Comparison of ENCODE assay signal across 24 mouse cellular contexts in the genomic region with DNA sequence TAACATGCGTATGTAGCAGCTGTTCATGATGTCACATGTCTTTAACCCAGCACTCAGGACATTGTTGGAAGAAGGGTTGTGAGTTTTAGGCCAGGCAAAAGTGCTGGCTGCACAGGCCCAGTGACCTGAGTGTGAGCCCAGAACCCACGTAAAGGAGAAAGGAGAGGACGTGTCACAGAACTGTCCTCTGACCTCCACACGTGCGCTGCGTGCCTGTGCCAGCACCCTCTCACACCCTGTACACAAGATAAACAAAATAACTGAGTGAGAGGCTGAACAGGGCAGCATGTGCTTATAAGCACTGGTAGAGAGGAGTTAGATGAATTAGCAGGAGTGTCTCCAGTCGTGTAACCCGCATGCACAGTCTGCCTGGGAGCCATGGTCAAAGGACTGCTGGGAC.
"Had no signal": no experiment of that assay in that cellular context is flagged by ENCODE, and none has a peak within 500 bp of the region (broad histone marks: within the 10 kb centered on the region; RNA-seq: fewer than 3 reads in every experiment).

No protein-coding gene starts in this region.

- H3K4me1 ChIP-seq: kidney, embryonic 15.5 days; limb, embryonic 12.5 days; limb, embryonic 15.5 days; lung, embryonic 15.5 days; midbrain, embryonic 10.5 days; midbrain, embryonic 15.5 days; neural tube, embryonic 12.5 days; neural tube, embryonic 15.5 days; stomach, embryonic 15.5 days had no signal

- H3K4me2 ChIP-seq: kidney, embryonic 15.5 days; limb, embryonic 12.5 days; limb, embryonic 15.5 days; lung, embryonic 15.5 days; midbrain, embryonic 15.5 days; neural tube, embryonic 12.5 days; neural tube, embryonic 15.5 days; stomach, embryonic 15.5 days had no signal

- H3K27ac ChIP-seq: kidney, embryonic 15.5 days; left cerebral cortex, adult 2 months; limb, embryonic 12.5 days; limb, embryonic 15.5 days; lung, embryonic 15.5 days; midbrain, embryonic 10.5 days; midbrain, embryonic 15.5 days; neural tube, embryonic 12.5 days; neural tube, embryonic 15.5 days; stomach, embryonic 15.5 days had no signal

- DNase-seq: kidney, adult 8-10 months; kidney, postnatal 10 days; layer of hippocampus, postnatal 36 days; left cerebral cortex, postnatal 4 days; lung, adult 18-20 months; lung, postnatal 10 days; lung, postnatal 36 days; retina, postnatal 1 day; right cerebral cortex, postnatal 25 days; spleen, adult 18-20 months; thymus, adult 18-20 months; thymus, postnatal 36 days had no signal

- ATAC-seq: intestine, embryonic 16.5 days; midbrain, embryonic 15.5 days had no signal

- H3K9ac ChIP-seq: kidney, embryonic 15.5 days; limb, embryonic 12.5 days; limb, embryonic 15.5 days; lung, embryonic 15.5 days; midbrain, embryonic 15.5 days; neural tube, embryonic 12.5 days; neural tube, embryonic 15.5 days; stomach, embryonic 15.5 days had no signal

- H3K27me3 ChIP-seq: kidney, embryonic 15.5 days; limb, embryonic 12.5 days; limb, embryonic 15.5 days; lung, embryonic 15.5 days; megakaryocyte, embryonic 14.5 days; midbrain, embryonic 15.5 days; neural tube, embryonic 12.5 days; neural tube, embryonic 15.5 days; stomach, embryonic 15.5 days had no signal

- H3K4me3 ChIP-seq: kidney, embryonic 15.5 days; left cerebral cortex, adult 2 months; limb, embryonic 12.5 days; limb, embryonic 15.5 days; lung, embryonic 15.5 days; midbrain, embryonic 10.5 days; midbrain, embryonic 15.5 days; neural tube, embryonic 12.5 days; neural tube, embryonic 15.5 days; stomach, embryonic 15.5 days had no signal

- H3K9me3 ChIP-seq: kidney, embryonic 15.5 days; limb, embryonic 12.5 days; limb, embryonic 15.5 days; lung, embryonic 15.5 days; megakaryocyte, embryonic 14.5 days; midbrain, embryonic 10.5 days; midbrain, embryonic 15.5 days; neural tube, embryonic 12.5 days; neural tube, embryonic 15.5 days; stomach, embryonic 15.5 days had no signal
